Mouse (Mus musculus): ENCODE measurements around the gene Tmem43.

Tmem43 gene

DNA sequence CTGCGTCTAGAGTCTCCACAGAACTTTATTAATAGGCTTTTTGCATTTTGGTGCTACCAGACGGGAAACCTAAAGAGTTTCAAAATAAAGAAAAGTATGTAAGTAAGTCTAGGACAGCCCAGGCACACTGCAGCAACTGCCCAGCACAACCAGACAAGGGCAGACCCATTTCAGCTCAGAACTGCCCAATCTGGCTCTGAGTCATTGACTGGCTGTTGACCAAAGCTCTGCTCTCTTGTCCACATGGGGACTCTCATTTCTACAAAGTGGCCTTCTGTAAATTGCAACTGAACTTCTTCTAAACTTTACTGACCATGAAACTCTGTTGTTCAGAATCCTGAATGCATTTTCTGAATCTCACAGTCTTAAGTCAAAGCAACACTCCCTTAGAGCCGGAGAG is 61.7 kb downstream of the Tmem43 start:
- no peak for DNase-seq (ENCODE audit: low read depth)

- DNase-seq (ENCODE audit: low read depth), result no peak
Measured at GRCm38 (mm10) chr6:91536047-91536765, 62.7 kb downstream of the Tmem43 start.

Data from naive thymus-derived CD4-positive, alpha-beta T cell, adult 2 months (primary cell).